Mouse (Mus musculus) neural tube, embryonic 12.5 days (tissue): Measurements from ENCODE around the gene Zfp467. TPM values are rescaled to one million over a fixed set of nuclear protein-coding genes. Genes with fewer than 3 reads are reported as not detected.

Experiments
- ATAC-seq: fragments of 200-750 bp; cut with Nextera tagmentation; 2 replicates; pipeline ENCODE4 v1.8.0; 2017; ENCODE audit warnings: low read depth, mild to moderate bottlenecking, moderate TSS enrichment, moderate library complexity; ENCODE audit not compliant: low FRiP score
- H3K27ac ChIP-seq: fragments of 300-500 bp; sonication (generic); 2 replicates; pipeline ENCODE4 v1.5.1; 2016
- H3K27me3 ChIP-seq: fragments of 300-500 bp; sonication (generic); replicated peaks from 2 replicates; pipeline ENCODE4 v1.6.1; 2016; ENCODE audit warnings: mild to moderate bottlenecking
- H3K36me3 ChIP-seq: fragments of 300-500 bp; sonication (generic); 2 replicates; pipeline ENCODE4 v1.6.1; 2016; ENCODE audit warnings: mild to moderate bottlenecking
- H3K4me1 ChIP-seq: fragments of 300-500 bp; sonication (generic); 2 replicates; pipeline ENCODE4 v1.6.1; 2016
- H3K4me2 ChIP-seq: fragments of 300-500 bp; sonication (generic); replicated peaks from 2 replicates; pipeline ENCODE4 v1.6.1; 2016; ENCODE audit warnings: mild to moderate bottlenecking
- H3K4me3 ChIP-seq: fragments of 300-500 bp; sonication (generic); 2 replicates; pipeline ENCODE4 v1.5.1; 2016
- H3K9ac ChIP-seq: fragments of 300-500 bp; sonication (generic); 2 replicates; pipeline ENCODE4 v1.6.1; 2016; ENCODE audit warnings: mild to moderate bottlenecking
- H3K9me3 ChIP-seq: fragments of 300-500 bp; sonication (generic); 2 replicates; pipeline ENCODE4 v1.6.1; 2016; ENCODE audit warnings: mild to moderate bottlenecking
- WGBS: fragments of 180-500 bp; shearing (Covaris S2); methylation state at CpG from one replicate; pipeline ENCODE4 v1.1.7; 2016; 5-methylcytosine and 5-hydroxymethylcytosine counted together
- polyA plus RNA-seq: library from polyadenylated mRNA; unstranded; fragments of >200 nt; fragmentation: Nextera tagmentation; extraction: Ambion mirVana; gene quantifications from 2 replicates; pipeline ENCODE4 v1.2.1, GENCODE M21; 2016

Zfp467 gene
- polyA plus RNA-seq = 18.4 and 18.5 TPM in 2 replicates

GRCm38 (mm10) chr6:48445181-48446101, at the start of gene Zfp467:
Gene Zfp467 (minus strand): TSS chr6:48445825.
- peak within 1 kb of the TSS; percentile 73 for H3K4me3 ChIP-seq
- peaks cover 16% of the 10 kb centered on the region for H3K36me3 ChIP-seq
- H3K27me3 ChIP-seq = peaks cover 4% of the 10 kb centered on the region; the same call in 1 of the 2 replicates
- H3K4me2 ChIP-seq = peak within 1 kb of the TSS; percentile 94
- ATAC-seq = peak; percentile 24
- no peaks in the 10 kb centered on the region for H3K9me3 ChIP-seq
- H3K4me1 ChIP-seq = peaks cover 10% of the 10 kb centered on the region
- H3K9ac ChIP-seq = peak within 1 kb of the TSS; percentile 73
- WGBS = under 1% methylated on average over 64 of the region's 65 CpGs
- peak within 1 kb of the TSS; percentile 63 for H3K27ac ChIP-seq

- no peak overlapping the region for H3K4me3 ChIP-seq
- no peak for ATAC-seq
- H3K36me3 ChIP-seq = no peaks in the 10 kb centered on the region
- no peaks in the 10 kb centered on the region for H3K27me3 ChIP-seq
- H3K4me2 ChIP-seq = no peak overlapping the region
- H3K27ac ChIP-seq = no peak overlapping the region
- no peaks in the 10 kb centered on the region for H3K9me3 ChIP-seq
- WGBS = 6% methylated on average over 8 of the region's 8 CpGs
- H3K4me1 ChIP-seq = peaks cover 3% of the 10 kb centered on the region
- H3K9ac ChIP-seq = no peak overlapping the region
These were observed 47.6 kb upstream of the Zfp467 start for GRCm38 (mm10) chr6:48493136-48493730.

DNA sequence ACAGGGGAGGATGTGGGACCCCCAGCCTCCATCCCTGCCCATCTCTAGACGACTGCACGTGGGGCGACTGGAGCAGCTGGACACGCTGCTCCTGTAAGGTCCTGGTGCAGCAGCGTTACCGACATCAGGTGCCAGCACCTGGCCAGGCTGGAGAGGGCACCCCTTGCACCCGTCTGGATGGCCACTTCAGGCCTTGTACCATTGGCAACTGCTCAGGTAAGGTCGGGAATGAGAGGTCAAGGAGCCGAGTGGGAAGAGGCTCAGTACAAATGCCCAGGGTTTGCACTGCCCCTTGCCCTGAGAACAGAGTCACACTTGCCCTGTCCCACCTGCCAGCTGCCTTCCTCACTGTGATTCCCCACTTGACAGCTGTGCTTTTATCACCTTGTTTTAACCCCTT, 45.7 kb upstream of the Zfp467 start:
- no peaks in the 10 kb centered on the region for H3K9me3 ChIP-seq
- H3K4me2 ChIP-seq = no peak overlapping the region
- peaks cover 11% of the 10 kb centered on the region for H3K4me1 ChIP-seq
- H3K27me3 ChIP-seq = no peaks in the 10 kb centered on the region
- no peaks in the 10 kb centered on the region for H3K36me3 ChIP-seq
- WGBS = 78% methylated on average over 9 of the region's 9 CpGs
- no peak overlapping the region for H3K27ac ChIP-seq
- H3K4me3 ChIP-seq = no peak overlapping the region
- ATAC-seq = no peak
- H3K9ac ChIP-seq = no peak overlapping the region

- H3K36me3 ChIP-seq = no peaks in the 10 kb centered on the region
- no peaks in the 10 kb centered on the region for H3K27me3 ChIP-seq
- peaks cover 11% of the 10 kb centered on the region for H3K4me1 ChIP-seq
- H3K9ac ChIP-seq = no peak overlapping the region
- H3K9me3 ChIP-seq = no peaks in the 10 kb centered on the region
- no peak overlapping the region for H3K4me2 ChIP-seq
- no peak overlapping the region for H3K27ac ChIP-seq
- H3K4me3 ChIP-seq = no peak overlapping the region
- no peak for ATAC-seq
- 94% methylated on average over 3 of the region's 3 CpGs for WGBS
These were observed 44.1 kb upstream of the Zfp467 start for GRCm38 (mm10) chr6:48489741-48490140.

- no peak overlapping the region for H3K4me3 ChIP-seq
- peaks cover 11% of the 10 kb centered on the region for H3K4me1 ChIP-seq
- no peak for ATAC-seq
- 11% methylated on average over 25 of the region's 25 CpGs for WGBS
- H3K9ac ChIP-seq = no peak overlapping the region
- peak overlapping the region; percentile 47 for H3K4me2 ChIP-seq
- no peaks in the 10 kb centered on the region for H3K9me3 ChIP-seq
- no peak overlapping the region for H3K27ac ChIP-seq
- no peaks in the 10 kb centered on the region for H3K36me3 ChIP-seq
- no peaks in the 10 kb centered on the region for H3K27me3 ChIP-seq
These were observed 42.4 kb upstream of the Zfp467 start for GRCm38 (mm10) chr6:48487747-48488725.

- Histone ChIP-seq H3K36me3 (no peaks in the 10 kb centered on the region), H3K27me3 (no peaks in the 10 kb centered on the region), H3K27ac (no peak overlapping the region), H3K9ac (no peak overlapping the region), H3K4me2 (no peak overlapping the region), H3K4me1 (no peaks in the 10 kb centered on the region), H3K4me3 (no peak overlapping the region), H3K9me3 (no peaks in the 10 kb centered on the region)
- ATAC-seq = no peak
- 78% methylated on average over 5 of the region's 5 CpGs for whole genome bisulfite sequencing
These were observed 36.9 kb upstream of the Zfp467 start for GRCm38 (mm10) chr6:48482501-48482900.

DNA sequence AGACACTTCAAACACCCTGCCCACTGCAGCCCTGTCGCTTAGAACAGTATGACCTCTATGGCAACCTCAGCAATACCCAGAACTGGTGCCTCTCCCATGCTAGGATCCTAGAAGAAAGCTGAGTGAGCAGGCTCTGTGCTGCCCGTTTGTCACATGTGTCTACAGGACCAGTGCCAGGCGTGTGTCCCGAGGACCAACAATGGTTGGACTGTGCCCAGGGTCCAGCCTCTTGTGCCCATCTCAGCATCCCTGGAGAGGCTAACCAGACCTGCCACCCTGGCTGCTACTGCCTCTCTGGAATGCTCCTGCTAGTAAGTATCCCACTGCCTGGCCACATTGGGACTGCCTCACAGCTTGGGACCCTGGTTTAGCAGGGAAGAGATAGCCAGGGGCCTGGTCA, 32.8 kb upstream of the Zfp467 start:
- Histone ChIP-seq H3K4me1 (no peaks in the 10 kb centered on the region), H3K27ac (no peak overlapping the region), H3K4me3 (no peak overlapping the region), H3K9ac (no peak overlapping the region), H3K36me3 (no peaks in the 10 kb centered on the region), H3K4me2 (no peak overlapping the region), H3K9me3 (no peaks in the 10 kb centered on the region), H3K27me3 (no peaks in the 10 kb centered on the region)
- no peak for ATAC-seq
- WGBS = 88% methylated on average over 4 of the region's 4 CpGs

- H3K4me1 ChIP-seq = no peaks in the 10 kb centered on the region
- no peak overlapping the region for H3K4me3 ChIP-seq
- H3K9ac ChIP-seq = no peak overlapping the region
- ATAC-seq = no peak
- H3K27ac ChIP-seq = no peak overlapping the region
- no peaks in the 10 kb centered on the region for H3K9me3 ChIP-seq
- H3K4me2 ChIP-seq = no peak overlapping the region
- no peaks in the 10 kb centered on the region for H3K36me3 ChIP-seq
- WGBS = 94% methylated on average over 2 of the region's 2 CpGs
- H3K27me3 ChIP-seq = no peaks in the 10 kb centered on the region
These were observed 25.1 kb upstream of the Zfp467 start for GRCm38 (mm10) chr6:48470739-48471138.

DNA sequence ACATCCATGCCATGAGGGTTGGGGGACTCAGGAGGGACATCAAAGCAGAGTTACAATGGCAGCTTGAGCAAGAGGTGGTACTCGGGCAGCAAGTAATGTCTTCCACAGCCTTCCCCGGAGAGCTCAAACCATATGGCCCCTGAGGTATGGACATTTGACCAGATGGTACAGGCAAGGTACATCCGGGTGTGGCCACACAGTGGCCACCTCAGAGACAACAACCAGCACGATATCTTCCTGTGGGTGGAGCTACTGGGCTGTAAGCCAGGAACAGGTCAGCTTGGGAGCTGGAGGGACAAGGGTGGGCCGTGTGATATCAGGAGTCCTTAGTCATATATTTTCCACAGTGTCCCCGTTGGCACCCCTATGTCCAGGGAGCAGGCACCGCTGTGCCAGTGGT, 21.9 kb upstream of the Zfp467 start:
- Histone ChIP-seq H3K4me2 (no peak overlapping the region), H3K9ac (no peak overlapping the region), H3K36me3 (no peaks in the 10 kb centered on the region), H3K27ac (no peak overlapping the region), H3K27me3 (no peaks in the 10 kb centered on the region), H3K4me3 (no peak overlapping the region), H3K4me1 (no peaks in the 10 kb centered on the region), H3K9me3 (no peaks in the 10 kb centered on the region)
- WGBS = 83% methylated on average over 7 of the region's 7 CpGs
- ATAC-seq = no peak

GRCm38 (mm10) chr6:48466715-48467114, 21.1 kb upstream of the Zfp467 start:
- Histone ChIP-seq H3K9ac (no peak overlapping the region), H3K27ac (no peak overlapping the region), H3K36me3 (no peaks in the 10 kb centered on the region), H3K4me2 (no peak overlapping the region), H3K27me3 (no peaks in the 10 kb centered on the region), H3K9me3 (no peaks in the 10 kb centered on the region), H3K4me1 (no peaks in the 10 kb centered on the region), H3K4me3 (no peak overlapping the region)
- WGBS = 29% methylated on average over 6 of the region's 6 CpGs
- no peak for ATAC-seq

- Histone ChIP-seq H3K27me3 (no peaks in the 10 kb centered on the region), H3K4me2 (no peak overlapping the region), H3K9ac (no peak overlapping the region), H3K27ac (no peak overlapping the region), H3K4me1 (no peaks in the 10 kb centered on the region), H3K4me3 (no peak overlapping the region), H3K36me3 (no peaks in the 10 kb centered on the region), H3K9me3 (no peaks in the 10 kb centered on the region)
- 92% methylated on average over 13 of the region's 13 CpGs for WGBS
- ATAC-seq = no peak
These were observed 19.5 kb upstream of the Zfp467 start for GRCm38 (mm10) chr6:48464966-48465679.
